Mouse (Mus musculus): ENCODE measurements around the gene Mob3c. TPM values are rescaled to one million over a fixed set of nuclear protein-coding genes. Genes with fewer than 3 reads are reported as not detected.
A peak's percentile ranks its signal among the peaks of the same experiment; 100 is the strongest.

Mob3c gene
- polyA plus RNA-seq, 1 experiment from 2014 or later = 4.6 TPM

DNA sequence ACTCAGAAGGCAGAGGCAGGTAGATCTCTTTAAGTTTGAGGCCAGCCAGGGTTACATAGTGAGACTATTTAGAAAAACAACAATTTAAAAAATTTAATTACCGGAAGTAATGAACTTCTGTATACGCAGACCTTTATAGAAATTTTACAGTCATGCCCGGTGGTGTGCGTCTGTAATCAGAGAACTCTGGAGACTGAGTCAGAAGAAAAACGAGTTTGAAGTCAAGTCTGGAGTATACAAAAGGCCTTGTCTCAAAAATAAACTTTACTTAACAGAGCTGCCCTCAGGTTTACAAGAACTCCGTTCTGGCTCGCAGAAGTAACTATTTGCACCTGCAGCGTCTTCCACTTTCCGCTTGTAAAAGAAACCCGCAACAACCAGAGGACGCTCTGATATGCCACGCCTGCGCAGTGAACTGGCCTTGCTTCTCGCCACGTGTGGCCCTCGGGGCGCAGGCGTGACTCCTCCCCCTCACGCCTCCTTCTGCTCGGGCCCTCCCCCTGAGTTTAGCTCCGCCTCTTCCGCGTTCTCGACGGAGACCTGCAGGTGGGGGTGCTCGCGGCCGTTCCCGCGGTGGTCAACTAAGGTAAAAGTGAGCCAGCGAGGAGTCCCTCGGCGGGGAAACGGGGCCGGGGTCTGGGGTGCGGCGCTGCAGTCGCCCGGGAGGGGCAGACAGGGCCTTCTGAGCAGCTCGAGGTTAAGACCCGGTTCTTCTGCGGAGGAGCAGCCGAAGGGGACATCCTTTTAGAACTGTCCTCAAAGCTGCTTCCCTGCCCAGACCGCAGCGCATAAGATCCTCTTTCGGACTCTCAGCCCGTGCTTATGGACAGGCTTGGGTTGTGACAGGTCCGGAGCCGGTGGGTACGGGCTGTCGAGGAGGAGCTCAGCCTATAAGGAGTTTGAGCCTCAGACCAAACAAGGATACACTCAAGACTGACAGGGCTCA lies 11.1 kb downstream of the Mob3c start, which contains the start of gene Mknk1:
TSS of gene Mknk1 (plus strand) at position 503 of the 946 bp plus-strand sequence.
- H3K27ac ChIP-seq = peak within 1 kb of the TSS; percentile 56; the same call in 1 of the 2 replicates
- no peaks in the 10 kb centered on the region for H3K9me3 ChIP-seq
- ATAC-seq (ENCODE audit: low FRiP score) = peak; percentile 97
- H3K4me2 ChIP-seq = peak within 1 kb of the TSS; percentile 74
- H3K4me3 ChIP-seq (replicated peaks) = peak within 1 kb of the TSS; percentile 59
- H3K4me1 ChIP-seq = peaks cover 12% of the 10 kb centered on the region
- H3K36me3 ChIP-seq (replicated peaks) = no peaks in the 10 kb centered on the region
- H3K27me3 ChIP-seq = no peaks in the 10 kb centered on the region
- 2% methylated on average over 51 of the region's 51 CpGs for WGBS
- peak within 1 kb of the TSS; percentile 64 for H3K9ac ChIP-seq

DNA sequence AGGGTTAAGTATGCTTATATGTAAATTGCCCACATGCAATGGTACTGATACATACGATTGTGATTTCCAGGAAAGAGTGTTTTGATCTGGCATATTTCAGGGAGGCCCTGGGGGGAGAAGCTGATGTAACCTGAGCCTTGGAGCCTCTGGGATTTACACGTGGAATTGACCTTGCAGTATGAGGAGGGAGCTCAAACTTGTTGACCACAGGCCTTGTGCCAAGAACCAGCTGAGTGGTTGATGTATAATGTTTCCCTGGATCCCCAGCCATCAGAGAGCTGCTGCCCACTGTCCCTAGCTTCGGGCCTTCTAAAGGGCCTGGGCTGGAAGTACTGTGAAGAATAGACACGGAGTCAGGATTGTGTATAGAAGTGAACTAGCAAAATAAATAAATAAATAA lies 12.1 kb downstream of the Mob3c start:
- WGBS = 61% methylated on average over 4 of the region's 4 CpGs
- H3K36me3 ChIP-seq (replicated peaks) = no peaks in the 10 kb centered on the region
- no peak overlapping the region for H3K9ac ChIP-seq
- no peak overlapping the region for H3K27ac ChIP-seq
- no peak for ATAC-seq (ENCODE audit: low FRiP score)
- H3K4me1 ChIP-seq = peaks cover 12% of the 10 kb centered on the region
- H3K27me3 ChIP-seq = no peaks in the 10 kb centered on the region
- H3K9me3 ChIP-seq = no peaks in the 10 kb centered on the region
- H3K4me3 ChIP-seq (replicated peaks) = peak overlapping the region; percentile 59
- H3K4me2 ChIP-seq = peak overlapping the region; percentile 74; the same call in 1 of the 2 replicates

DNA sequence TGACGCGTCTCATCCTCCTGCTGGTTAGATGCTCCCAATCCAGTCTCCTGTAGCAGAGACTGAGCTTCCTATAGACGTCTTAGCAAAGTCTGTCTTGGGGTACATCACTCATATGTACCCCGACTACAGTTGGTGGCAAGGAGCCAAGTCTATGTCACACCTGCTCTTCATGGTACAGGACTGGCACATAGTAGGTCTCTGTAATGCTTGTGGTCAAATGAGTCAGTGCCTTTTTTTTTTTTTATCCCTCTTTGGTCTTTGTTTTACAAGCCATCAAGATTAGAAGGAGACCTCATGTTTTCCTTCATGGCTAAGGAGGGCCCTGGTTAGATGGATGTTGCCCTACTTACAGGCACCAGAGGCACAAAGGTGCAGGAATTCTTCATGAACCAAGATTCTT lies 12.9 kb downstream of the Mob3c start:
- Histone ChIP-seq H3K9me3 (no peaks in the 10 kb centered on the region), H3K27ac (no peak overlapping the region), H3K36me3 (replicated peaks) (no peaks in the 10 kb centered on the region), H3K27me3 (no peaks in the 10 kb centered on the region), H3K9ac (no peak overlapping the region), H3K4me2 (no peak overlapping the region), H3K4me1 (peaks cover 12% of the 10 kb centered on the region), H3K4me3 (replicated peaks) (no peak overlapping the region)
- ATAC-seq (ENCODE audit: low FRiP score) = no peak
- WGBS = 92% methylated on average over 4 of the region's 4 CpGs

DNA sequence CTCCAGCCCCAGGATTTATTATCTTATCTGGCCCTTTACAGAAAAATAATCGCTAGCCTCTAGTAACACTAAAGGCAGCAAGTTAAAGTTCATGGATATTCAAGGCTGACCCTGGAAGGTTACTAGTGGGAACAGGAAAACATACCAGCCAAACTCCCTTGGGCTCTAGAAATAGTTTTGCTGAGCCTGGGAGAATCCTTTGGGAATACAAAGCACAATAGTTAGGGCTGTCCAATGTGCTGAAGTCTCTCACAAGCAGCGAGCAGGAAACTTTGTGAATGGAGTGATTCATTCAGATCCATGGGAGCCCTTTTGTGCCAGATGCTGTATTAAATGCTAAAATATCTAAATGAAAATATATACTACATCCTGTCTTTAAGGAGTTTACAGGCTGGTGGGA lies 18.8 kb downstream of the Mob3c start:
- no peaks in the 10 kb centered on the region for H3K27me3 ChIP-seq
- no peak overlapping the region for H3K27ac ChIP-seq
- H3K4me3 ChIP-seq (replicated peaks) = no peak overlapping the region
- 61% methylated on average over 2 of the region's 2 CpGs for WGBS
- H3K4me1 ChIP-seq = peaks cover 5% of the 10 kb centered on the region; the same call in 1 of the 2 replicates
- H3K9me3 ChIP-seq = no peaks in the 10 kb centered on the region
- H3K9ac ChIP-seq = no peak overlapping the region
- no peak overlapping the region for H3K4me2 ChIP-seq
- H3K36me3 ChIP-seq (replicated peaks) = peaks cover 15% of the 10 kb centered on the region
- ATAC-seq (ENCODE audit: low FRiP score) = no peak

DNA sequence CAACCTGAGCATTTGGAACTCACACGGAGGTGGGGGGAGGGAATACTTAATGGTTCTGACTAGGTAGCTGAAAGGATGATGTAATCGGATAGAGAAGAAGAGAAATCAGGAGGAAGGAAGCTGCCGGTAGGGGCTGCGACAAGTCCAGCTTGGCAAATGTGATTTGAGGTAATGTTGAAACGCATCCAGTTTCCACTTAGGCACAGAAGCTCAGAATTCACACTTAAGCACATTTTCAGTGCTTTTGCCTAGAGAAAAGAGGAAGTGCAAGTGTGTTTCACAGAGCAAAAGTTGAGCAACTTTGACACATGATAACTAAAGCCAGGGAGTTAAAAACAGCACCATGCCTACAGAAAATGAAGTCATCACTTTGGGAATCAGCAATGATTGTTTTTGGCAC lies 19.5 kb downstream of the Mob3c start:
- no peak for ATAC-seq (ENCODE audit: low FRiP score)
- 50% methylated on average over 5 of the region's 5 CpGs for WGBS
- peaks cover 18% of the 10 kb centered on the region for H3K36me3 ChIP-seq (replicated peaks)
- peaks cover 5% of the 10 kb centered on the region; the same call in 1 of the 2 replicates for H3K4me1 ChIP-seq
- no peak overlapping the region for H3K9ac ChIP-seq
- H3K4me2 ChIP-seq = no peak overlapping the region
- H3K4me3 ChIP-seq (replicated peaks) = no peak overlapping the region
- H3K27ac ChIP-seq = no peak overlapping the region
- H3K9me3 ChIP-seq = no peaks in the 10 kb centered on the region
- no peaks in the 10 kb centered on the region for H3K27me3 ChIP-seq

DNA sequence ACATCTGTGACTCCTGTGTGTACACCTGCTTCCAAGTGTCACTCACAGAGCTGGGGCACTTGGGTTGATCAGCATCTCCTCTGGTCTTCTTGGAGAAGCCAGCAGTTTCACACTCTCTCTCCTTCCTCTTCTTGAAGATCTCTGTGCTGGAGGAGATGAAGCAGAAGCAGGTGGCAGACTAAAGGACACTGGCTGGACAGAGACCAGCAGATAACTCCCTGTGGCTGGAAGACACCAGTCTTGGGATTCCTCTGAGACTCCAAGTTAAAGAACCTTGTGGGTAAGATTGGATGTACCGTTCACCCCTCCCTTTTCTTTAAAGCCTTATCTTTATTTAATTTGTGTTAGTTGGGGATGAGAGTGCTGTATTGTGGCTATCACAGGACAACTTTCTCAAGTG lies 20.2 kb downstream of the Mob3c start:
- no peaks in the 10 kb centered on the region for H3K27me3 ChIP-seq
- H3K36me3 ChIP-seq (replicated peaks) = peaks cover 25% of the 10 kb centered on the region
- H3K4me3 ChIP-seq (replicated peaks) = no peak overlapping the region
- no peak overlapping the region for H3K4me2 ChIP-seq
- no peak for ATAC-seq (ENCODE audit: low FRiP score)
- no peaks in the 10 kb centered on the region for H3K9me3 ChIP-seq
- no peak overlapping the region for H3K27ac ChIP-seq
- H3K9ac ChIP-seq = no peak overlapping the region
- H3K4me1 ChIP-seq = peaks cover 5% of the 10 kb centered on the region; the same call in 1 of the 2 replicates
- 93% methylated on average over 1 of the region's 1 CpGs for WGBS

DNA sequence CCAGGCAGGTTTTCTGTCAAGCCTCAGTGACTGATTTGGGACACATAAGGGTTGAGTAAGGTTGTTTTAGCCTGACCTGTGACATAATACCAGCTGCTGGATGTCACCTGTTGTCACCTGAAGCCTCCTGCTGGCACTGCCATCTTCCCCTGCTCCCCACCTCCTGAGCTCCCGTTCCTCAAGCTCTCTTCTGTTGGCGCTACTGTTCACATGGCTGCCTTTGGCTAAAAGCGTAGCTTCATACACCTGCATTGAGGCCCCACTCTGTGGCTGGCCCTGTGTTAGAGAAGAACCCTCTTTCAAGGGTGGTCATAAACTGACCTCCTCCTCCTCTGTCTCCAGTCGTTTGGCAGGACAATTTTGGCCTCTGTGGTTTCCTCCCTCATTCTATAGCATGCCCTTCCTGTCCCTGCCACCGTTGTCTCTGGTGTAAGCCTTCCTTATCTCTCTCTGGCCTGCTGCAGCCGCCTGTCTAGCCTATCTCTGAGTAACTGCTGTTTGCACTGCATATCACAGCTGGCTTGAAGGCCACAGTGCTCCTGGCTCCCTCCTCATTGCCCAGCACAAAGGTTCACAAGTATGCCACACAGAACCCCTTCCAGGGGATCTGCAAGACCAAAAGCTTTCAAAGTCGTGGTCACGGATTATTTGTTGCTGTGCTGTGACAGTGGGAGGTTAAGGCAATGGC lies 21.2 kb downstream of the Mob3c start:
- Histone ChIP-seq H3K9me3 (no peaks in the 10 kb centered on the region), H3K4me1 (peaks cover 5% of the 10 kb centered on the region; the same call in 1 of the 2 replicates), H3K9ac (no peak overlapping the region), H3K4me3 (replicated peaks) (no peak overlapping the region), H3K27me3 (no peaks in the 10 kb centered on the region), H3K27ac (no peak overlapping the region), H3K36me3 (replicated peaks) (peaks cover 25% of the 10 kb centered on the region), H3K4me2 (no peak overlapping the region)
- no peak for ATAC-seq (ENCODE audit: low FRiP score)
- WGBS = 80% methylated on average over 8 of the region's 8 CpGs

DNA sequence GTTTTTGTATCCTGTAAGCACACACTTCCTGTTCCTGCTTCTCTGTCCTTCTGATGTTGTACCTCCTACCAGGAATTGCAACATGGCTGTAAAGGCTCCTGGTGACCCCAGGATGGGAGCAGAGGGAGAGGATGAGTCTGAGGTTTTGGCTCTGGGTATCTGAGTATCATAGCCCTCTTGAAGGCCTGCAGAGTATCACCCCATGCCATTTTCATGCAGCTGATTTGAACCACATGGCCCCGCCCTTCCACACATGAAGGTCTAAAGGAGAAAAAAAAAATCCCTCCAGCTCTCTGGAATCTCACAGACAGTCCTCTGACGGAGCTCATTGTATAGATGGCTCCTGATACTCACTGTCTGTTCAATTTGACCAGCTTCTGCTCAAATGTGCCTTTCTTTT lies 22.2 kb downstream of the Mob3c start:
- ATAC-seq (ENCODE audit: low FRiP score) = no peak
- Histone ChIP-seq H3K4me1 (peaks cover 9% of the 10 kb centered on the region), H3K4me2 (no peak overlapping the region), H3K36me3 (replicated peaks) (peaks cover 25% of the 10 kb centered on the region), H3K27me3 (no peaks in the 10 kb centered on the region), H3K27ac (no peak overlapping the region), H3K4me3 (replicated peaks) (no peak overlapping the region), H3K9me3 (no peaks in the 10 kb centered on the region), H3K9ac (no peak overlapping the region)
- 88% methylated on average over 2 of the region's 2 CpGs for WGBS

DNA sequence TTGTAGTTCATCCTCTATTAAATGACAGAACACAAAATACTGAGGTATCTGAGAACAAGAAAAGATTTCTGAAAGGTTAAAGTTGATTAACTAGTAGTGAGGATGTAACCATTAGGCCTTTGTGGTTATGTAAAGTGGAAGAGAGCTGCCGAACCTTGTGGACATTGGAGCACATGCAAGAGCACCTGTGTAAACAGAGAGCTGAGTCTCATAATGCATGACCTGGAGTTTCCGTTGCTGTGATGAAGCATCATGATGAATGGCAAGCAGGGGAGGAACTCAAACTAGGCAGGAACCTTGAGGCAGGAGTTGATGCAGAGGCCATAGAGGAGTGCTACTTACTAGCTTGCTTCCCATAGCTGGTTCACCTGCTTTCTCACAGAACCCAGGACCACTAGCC lies 22.7 kb downstream of the Mob3c start:
- ATAC-seq (ENCODE audit: low FRiP score) = no peak

DNA sequence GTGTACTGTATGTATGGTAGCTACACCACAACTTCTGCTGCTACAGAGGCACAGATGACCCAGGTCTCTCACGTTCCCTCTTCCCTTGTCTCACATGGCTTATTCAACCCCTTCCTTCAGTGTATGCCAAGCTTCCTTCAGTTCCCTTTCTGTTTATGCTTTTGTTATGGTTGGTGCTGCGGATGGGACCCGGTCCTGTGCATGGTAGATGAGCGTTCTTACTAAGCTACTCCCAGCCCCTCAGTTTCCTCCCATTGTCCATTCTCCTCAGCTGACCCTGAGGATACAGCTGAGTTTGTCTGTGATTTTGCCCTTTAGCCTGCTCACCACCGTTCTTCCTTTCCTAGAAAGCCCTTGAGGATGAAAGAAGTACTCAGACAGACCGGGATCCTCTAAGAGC lies 23.7 kb downstream of the Mob3c start:
- 87% methylated on average over 6 of the region's 6 CpGs for WGBS

More for the DNA sequence above, 22.7 kb downstream of the Mob3c start:
- Histone ChIP-seq H3K9me3 (no peaks in the 10 kb centered on the region), H3K4me2 (no peak overlapping the region), H3K9ac (no peak overlapping the region), H3K27me3 (no peaks in the 10 kb centered on the region), H3K4me1 (peaks cover 14% of the 10 kb centered on the region), H3K4me3 (replicated peaks) (no peak overlapping the region), H3K36me3 (replicated peaks) (peaks cover 25% of the 10 kb centered on the region), H3K27ac (no peak overlapping the region)
- 76% methylated on average over 2 of the region's 2 CpGs for WGBS

DNA sequence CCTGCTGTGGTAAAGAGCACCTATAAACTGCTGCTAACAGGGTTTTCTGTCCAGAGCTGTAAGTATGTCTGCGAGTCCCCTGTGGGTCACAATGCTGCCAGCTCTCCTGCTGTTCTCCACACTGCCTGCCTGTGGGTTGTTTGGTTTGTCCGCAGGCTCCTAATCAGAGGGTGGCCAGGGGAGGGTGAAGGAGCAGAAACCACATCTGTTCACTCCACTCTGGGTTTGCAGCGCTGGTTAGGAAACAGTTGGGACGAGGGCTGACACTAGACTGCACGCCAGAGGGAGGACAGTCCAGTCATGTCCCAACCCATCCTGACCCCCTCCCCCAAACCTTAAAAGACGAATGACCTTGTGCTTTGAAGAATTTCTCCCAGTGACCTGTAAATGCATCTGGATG lies 27.2 kb downstream of the Mob3c start:
- Histone ChIP-seq H3K9me3 (no peaks in the 10 kb centered on the region), H3K27me3 (no peaks in the 10 kb centered on the region), H3K36me3 (replicated peaks) (peaks cover 43% of the 10 kb centered on the region), H3K4me2 (no peak overlapping the region), H3K9ac (no peak overlapping the region), H3K27ac (no peak overlapping the region), H3K4me3 (replicated peaks) (no peak overlapping the region), H3K4me1 (peaks cover 25% of the 10 kb centered on the region)
- no peak for ATAC-seq (ENCODE audit: low FRiP score)
- 59% methylated on average over 6 of the region's 6 CpGs for WGBS

More for the DNA sequence above, 23.7 kb downstream of the Mob3c start:
- Histone ChIP-seq H3K4me2 (no peak overlapping the region), H3K27ac (no peak overlapping the region), H3K9me3 (no peaks in the 10 kb centered on the region), H3K4me1 (peaks cover 23% of the 10 kb centered on the region), H3K36me3 (replicated peaks) (peaks cover 25% of the 10 kb centered on the region), H3K9ac (no peak overlapping the region), H3K27me3 (no peaks in the 10 kb centered on the region), H3K4me3 (replicated peaks) (no peak overlapping the region)
- ATAC-seq (ENCODE audit: low FRiP score) = no peak

DNA sequence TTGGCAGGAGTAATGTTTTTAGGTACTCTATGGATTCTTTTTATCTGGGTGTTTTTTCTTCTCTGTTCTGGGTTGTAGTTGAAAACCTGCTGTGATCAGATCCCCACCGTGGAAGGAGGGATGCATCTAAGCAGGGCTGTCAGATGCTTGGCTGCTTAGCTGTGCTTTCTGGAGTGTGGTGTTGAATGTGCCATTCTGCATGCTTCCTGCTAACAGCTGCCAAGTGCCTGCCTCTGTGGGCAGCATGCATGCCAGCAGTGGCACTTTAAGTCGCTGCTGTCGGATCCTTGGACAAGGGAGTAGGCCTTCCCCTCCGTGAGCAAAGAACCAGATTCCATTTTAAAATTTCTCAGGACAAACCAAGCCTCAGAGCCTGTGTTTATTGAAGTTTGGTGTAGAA lies 27.7 kb downstream of the Mob3c start:
- no peak overlapping the region for H3K4me2 ChIP-seq
- H3K4me3 ChIP-seq (replicated peaks) = no peak overlapping the region
- H3K27ac ChIP-seq = 0 out of 2 replicates have a peak overlapping the region, but pooled peaks have one; percentile 44
- no peak for ATAC-seq (ENCODE audit: low FRiP score)
- WGBS = 76% methylated on average over 4 of the region's 4 CpGs
- H3K36me3 ChIP-seq (replicated peaks) = peaks cover 46% of the 10 kb centered on the region
- peaks cover 25% of the 10 kb centered on the region for H3K4me1 ChIP-seq
- H3K27me3 ChIP-seq = no peaks in the 10 kb centered on the region
- H3K9me3 ChIP-seq = no peaks in the 10 kb centered on the region
- peak overlapping the region; percentile 17; the same call in 1 of the 2 replicates for H3K9ac ChIP-seq
